Mouse (Mus musculus) A20 (cell line): Measurements from ENCODE around the gene Dip2a.

ENCODE experiments used
- DNase-seq: peaks from one replicate; pipeline ENCODE4 v3.0.0-alpha.2; 2011; ENCODE audit warnings: low read depth, low spot score

Dip2a gene

DNA sequence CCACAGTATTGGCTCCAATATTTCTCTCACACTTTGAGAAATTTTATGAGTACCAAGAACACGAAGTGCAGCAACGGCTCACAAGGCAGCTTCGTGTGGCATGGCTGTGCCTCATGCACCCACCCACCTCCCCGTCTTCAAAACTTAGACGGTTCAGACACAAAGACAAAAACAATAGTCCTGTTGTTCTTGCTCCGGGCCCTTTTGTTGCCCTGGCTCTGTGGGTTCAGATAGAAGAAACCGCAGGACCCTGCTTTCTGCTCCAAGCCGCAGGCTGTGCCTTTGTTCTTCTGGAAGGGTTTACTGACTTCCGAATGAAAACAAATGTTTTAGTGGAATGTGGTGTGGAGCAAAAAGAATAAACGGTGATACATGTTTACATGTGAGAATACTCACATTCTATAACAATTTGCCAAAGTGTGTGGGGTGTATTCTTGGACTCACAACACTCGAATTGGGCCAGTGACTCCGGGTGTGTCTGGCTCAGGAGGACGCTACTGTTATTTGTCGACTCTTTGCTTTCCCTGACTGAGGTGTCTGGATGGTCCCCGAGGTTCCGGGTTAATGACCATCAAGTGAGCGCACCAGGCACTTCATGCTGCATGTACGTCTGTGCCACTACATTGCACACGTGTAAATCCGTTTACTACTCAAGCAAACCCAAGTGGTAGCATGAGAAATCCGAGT is 97.0 kb downstream of the Dip2a start:
- DNase-seq: no peak

DNA sequence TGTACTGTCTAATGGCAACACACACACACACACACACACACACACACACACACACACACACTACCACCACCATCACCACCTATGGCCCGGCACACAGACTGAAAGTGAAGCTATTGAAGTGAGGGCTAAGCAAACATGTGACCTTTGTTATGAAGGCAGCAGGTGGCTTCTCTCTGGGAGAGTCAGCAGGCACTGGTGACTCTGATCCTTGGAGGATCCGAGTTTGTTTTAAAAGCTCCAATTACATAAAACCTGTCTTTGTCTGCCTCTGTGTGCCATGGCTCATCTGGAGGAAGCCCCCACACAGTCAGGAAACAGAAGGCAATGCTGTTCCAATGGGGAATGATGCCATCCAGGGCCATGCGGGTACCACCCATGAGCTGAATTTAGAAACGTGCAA is 98.5 kb downstream of the Dip2a start:
- DNase-seq: no peak

DNA sequence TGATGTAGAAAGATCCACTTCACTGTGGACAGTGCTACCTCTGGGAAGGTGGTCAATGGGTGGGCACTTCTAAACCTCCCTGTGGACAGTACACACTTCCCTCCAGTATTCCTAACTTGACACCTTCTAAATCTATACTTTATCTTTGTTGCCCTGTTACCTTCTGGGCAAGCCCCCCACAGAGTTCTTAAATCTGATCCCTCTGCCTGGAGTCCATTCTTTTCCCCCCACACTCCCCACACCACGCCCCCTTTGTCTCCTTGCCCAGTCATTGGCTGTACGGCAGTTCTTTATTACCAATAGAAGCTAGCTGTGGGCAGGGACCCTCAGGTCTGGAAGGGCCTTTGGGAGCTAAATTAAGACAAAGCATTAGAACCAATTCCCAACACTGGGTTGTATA is 100.0 kb downstream of the Dip2a start:
- DNase-seq: no peak

DNA sequence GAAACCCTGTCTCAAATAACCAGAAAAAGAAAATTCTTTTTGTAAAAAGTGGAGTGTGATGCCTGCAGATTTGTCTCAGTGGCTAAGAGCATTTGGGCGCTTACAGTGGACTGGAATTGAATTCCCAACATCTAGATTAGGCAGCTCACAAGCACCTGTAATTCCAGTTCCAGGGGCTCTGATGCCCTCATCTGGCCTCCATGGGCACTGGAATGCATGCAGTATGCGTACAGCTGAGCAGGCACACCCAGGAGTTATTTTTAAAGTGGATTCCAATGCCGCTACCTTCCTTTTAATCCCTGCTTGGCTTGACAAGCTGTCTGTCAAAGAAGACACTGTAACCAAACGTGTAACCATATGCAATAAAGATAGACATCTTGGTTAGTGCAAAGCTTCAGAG is 105.7 kb downstream of the Dip2a start:
- DNase-seq: no peak

DNA sequence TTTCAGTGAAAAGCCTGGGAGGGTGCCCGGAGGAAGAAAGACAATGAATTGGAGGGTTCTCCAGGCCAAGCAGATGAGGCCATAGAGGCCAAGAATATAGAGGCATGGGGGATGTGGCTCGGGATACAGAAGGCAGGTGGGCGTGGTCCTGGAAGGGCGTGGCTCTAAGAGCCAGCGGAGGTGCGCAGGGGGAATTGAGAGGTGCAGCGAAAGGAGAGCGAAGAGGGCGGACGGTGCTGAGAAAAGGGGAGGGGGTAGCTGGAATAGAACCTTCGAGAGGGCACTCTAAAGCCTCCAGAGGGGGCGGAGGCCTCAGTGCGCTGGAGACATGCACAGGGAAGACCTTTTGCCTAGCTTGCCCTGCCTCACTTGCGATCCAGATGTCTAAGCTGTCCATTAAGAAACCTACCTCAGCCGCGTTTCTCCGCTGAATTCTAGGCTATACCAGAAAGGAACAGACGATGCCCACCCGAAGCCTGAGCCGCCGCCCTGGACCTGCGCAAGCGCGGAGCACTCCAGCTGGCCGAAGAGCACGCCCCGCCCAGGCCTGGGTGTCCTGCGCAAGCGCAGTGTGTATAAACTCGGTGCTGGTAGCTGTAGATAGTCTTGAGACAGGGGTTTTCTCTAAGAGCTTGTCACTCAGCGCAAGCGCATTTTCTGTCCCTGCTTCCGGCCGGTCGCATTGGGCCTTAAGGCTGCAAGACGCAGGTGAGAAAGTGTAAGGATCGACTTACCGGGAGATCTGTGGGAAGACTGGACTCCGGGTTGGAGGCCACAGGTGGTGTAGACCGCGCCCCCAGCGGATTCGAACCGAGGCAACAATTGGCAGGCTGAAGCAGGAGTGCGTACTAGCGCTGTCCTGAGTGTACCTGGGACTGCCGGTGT is 107.5 kb downstream of the Dip2a start, which contains the start of gene Prmt2:
Gene Prmt2 (minus strand): TSS at position 525 of the 885 bp plus-strand sequence.
- DNase-seq: peak; percentile 94

DNA sequence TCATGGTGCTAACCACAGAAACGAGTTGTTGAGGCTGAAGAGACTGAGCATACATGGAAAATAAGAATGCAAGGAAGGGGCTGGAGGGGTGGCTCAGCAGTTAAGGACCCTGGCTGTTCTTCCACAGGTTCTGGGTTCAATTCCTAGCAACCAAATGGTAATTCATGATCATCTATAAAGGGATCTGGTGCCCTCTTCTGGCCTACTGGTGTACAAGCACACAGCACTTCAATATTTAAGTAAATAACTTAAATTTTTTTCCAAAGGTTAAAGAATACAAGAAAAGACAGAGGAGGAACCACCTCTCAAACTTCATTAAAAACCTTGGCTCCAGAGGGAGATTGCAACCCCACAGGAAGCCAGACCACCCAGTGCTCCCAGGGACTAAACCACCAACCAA is 115.5 kb downstream of the Dip2a start:
- peak; percentile 30 for DNase-seq

DNA sequence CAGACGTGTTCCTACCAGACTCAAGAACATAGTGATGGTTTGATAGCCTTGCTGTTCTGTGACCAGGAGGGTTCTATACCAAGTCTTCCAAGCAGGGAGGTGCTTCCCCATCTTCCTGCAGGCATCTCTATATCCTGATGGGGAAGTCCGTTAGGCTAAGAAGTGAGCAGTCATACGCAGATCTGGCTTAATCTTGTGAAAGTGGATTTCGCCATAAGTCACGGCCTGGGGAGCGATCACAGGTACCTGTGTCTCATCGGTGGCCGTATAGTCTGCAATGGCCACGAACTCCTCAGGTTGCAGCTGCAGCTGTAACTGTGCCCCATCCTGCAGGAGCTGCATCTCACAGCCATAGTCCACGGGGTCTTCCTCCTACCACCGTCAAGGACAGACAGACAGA is 119.1 kb downstream of the Dip2a start:
- no peak for DNase-seq

DNA sequence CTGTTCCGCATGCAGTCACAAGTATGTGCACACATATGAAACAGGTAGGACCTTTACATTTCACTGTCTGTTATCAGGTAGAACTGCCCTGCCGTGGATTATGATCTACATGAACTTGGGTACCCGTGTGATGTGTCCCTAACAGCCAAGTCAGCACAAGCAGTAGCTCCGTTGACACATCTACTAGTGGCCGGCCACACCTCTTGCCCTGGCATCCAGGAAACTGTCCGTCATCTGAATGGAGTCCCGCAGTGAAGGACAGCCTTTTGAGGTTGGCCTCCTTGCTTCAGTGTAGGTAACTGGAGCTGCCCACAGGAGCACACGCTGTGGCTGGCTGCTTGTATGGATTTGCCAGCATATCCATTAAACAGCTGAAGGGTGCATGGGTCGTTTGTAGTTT is 126.9 kb downstream of the Dip2a start:
- no peak for DNase-seq

DNA sequence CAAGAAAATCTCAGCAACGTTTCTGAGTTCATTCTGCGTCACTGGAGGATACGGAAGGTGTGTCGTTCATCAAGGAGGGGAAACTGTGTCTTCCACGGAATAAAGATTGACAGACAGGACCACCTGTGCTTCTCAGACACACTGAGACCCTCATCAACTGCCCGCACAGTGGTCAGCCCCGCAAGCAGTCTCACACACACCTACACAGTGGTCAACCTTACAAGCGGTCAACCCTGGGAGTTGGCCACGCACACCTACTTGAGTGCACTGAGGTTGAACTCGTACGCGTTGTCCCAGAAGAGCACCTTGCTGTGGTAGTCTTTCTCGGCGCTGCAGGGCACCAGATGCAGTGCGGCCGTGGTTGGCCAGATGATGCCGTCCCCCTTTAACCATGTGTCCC is 128.0 kb downstream of the Dip2a start:
- DNase-seq: no peak

DNA sequence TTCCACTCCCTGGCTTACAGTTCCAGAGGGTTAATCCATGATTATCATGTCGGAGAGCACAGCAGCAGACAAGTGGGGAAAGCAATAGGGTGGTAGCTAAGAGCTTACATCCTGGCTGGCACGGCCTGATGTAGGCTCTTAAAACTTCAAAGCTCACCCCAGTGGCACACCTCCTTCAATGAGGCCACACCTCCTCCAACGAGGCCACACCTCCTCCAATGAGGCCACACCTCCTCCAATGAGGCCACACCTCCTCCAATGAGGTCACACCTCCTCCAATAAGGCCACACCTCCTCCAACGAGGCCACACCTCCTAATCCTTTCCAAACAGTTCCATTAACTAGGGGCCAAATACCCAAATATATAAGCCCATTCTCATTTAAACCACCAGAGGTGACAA is 130.9 kb downstream of the Dip2a start:
- DNase-seq: no peak

DNA sequence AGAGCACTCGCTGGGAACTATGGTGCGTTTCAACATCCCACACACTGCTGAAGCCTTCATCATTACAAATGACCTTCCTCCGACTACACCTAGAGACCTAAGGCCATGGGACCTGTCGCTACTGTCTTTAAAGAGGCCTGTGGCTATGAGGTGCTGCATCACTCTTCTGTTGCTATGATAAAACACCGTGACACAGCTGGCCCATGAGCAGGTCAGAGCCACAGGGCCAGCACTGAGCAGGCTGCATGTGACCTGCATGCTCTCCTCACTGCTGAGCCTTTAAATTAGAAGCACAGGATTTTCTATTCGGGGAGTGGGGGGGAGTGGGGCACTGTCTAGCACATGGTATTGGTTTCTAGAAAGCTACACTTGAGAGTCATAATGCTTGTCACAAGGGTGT is 133.0 kb downstream of the Dip2a start:
- DNase-seq: no peak

DNA sequence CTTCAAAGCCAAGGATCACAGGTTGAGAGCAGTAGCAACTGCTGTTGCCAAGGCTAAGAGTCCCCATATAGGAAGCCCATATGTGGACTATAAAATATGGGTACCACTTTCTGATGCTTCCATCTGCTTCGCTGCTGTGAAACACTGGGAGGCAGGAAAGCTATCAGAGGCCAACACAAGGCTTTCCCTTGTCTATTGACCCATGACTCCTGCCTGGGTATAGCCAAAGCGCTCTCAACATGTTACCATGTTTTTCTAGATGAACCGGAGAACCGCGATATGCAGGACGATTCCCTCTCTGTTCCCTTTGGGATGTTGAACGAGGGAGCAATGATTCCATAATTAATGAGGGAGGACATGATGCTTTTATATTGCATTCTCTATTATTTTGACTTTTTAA is 134.3 kb downstream of the Dip2a start:
- no peak for DNase-seq
